Mouse (Mus musculus) gastrocnemius, postnatal 14 days (tissue): Measurements from ENCODE around the gene Foxj1. TPM values are rescaled to one million over a fixed set of nuclear protein-coding genes. Genes with fewer than 3 reads are reported as not detected.
"Not testable (repeated sequence)": the region's sequence is repeated elsewhere in the genome, so short reads cannot be mapped to it uniquely, and the experiment has no call there.

Source experiments
- DNase-seq: peaks from one replicate; pipeline ENCODE4 v3.0.0; 2021; ENCODE audit warnings: mixed read lengths
- intact Hi-C: fragments of 180-260 bp; cut with DNase I; formaldehyde crosslinking; loops from one replicate; pipeline ENCODE4 v1.15.1; 2025; ENCODE audit warnings: low total_unique reads
- long read RNA-seq, 2 experiments: library from polyadenylated mRNA; stranded (forward); transcript quantifications; one replicate each; pipeline ENCODE4 v2.0.0; 2021
- total RNA-seq, 2 experiments: library from RNA; stranded (reverse); gene quantifications; 2 replicates each; pipeline ENCODE4 v1.2.3; 2021

Foxj1 gene
- under 1 TPM; 0.22 to 0.27 TPM for total RNA-seq
- long read RNA-seq, experiment 1, result 0 reads
- long read RNA-seq, experiment 2, result 0 reads

DNA sequence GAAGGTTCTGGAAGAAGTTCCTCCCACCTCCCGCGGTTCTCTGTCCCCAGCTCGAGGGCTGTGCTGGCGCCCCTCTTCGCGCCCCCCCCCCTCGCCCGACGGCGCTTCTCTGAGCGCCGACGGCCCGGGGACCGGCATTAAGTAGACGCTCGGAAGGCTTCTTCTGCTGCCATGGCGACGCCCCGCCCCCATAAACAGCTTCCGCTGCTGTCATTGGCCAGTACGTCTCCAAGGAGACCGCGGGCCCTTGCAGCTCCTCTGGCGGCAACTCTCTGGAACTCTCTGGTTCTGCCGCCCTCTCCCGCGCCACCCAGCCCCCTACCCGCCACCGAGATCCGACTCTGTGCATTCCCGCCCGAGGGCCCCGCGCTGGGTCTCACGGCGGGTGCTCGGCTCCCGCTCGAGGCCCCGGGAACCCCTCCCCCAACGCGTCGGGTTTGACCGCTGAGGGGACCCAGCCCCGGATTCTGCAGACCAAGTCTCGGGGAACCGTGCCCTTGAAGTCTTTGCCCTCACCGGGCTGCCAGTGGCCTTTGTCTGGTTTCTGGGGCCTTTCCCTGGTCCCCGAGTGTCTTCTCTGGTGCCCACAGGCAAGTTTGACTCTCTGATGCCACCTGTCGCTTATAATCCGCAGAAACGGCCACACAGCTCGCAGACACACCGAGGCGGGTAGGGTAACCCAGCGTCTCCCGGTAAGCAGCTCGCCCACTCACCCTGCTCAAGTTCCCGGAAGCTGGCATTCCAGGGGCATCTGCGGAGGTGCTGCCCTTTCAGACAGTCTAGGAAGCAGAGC is at the start of gene Foxj1:
Gene Foxj1, minus strand, starts transcription at position 156 of the 793 bp plus-strand sequence.
- intact Hi-C loops, result no loop called here
- peak; percentile 92 for DNase-seq

DNA sequence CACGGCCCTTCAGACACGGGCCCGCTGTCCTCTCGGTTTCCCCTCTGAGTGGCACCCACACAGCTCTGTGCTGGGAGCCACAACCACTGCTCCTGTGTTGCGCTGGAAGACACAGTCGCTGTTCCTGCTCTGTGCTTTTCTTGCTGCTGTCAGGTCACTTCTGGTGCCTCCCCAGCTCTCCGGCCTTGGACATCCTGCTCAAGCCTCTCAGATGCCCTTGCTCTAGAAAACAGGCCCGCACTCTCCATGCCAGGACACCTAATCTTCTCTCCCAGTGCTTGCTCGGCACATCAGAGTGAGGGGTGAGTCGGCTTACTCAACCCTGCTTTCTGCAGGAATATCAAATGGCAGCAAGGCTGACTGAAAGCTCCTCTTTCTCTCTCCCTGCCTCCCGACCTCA is 49.0 kb upstream of the Foxj1 start:
- intact Hi-C loops, result no loop called here

DNA sequence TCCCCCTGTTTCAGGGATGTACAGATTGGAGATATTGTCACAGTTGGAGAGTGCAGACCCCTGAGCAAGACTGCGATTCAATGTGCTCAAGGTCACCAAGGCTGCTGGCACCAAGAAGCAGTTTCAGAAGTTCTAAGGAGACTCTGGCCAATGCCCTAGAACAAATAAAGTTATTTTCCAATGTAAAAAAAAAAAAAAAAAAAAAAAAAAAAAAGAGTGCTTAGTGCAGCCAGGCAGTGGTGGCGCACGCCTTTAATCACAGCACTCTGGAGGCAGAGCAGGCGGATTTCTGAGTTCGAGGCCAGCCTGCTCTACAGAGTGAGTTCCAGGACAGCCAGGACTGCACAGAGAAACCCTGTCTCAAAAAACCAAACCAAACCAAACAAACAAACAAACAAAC is 47.9 kb upstream of the Foxj1 start:
- DNase-seq, intact Hi-C loops: not testable (repeated sequence)

More for the DNA sequence above, 49.0 kb upstream of the Foxj1 start:
- DNase-seq, result peak; percentile 29

DNA sequence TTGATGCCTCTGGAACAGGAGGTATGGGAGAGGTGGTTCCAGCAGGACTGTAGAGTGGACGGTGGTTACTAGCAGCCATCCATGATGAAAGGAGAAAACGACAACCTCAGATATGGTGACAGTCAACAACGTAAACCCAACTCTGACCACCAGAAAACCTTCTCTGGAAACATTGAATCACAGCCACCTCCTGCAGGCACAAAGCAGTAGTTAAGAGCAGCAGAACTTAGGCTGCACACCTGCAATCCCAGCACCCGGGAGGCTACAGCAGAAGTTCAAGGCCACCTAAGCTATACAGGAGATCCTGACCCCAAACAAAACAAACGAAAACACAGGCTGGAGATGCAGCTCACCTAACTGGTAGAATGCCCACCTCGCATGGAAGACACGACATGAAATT is 45.6 kb upstream of the Foxj1 start:
- intact Hi-C loops, result no loop called here
- no peak for DNase-seq

DNA sequence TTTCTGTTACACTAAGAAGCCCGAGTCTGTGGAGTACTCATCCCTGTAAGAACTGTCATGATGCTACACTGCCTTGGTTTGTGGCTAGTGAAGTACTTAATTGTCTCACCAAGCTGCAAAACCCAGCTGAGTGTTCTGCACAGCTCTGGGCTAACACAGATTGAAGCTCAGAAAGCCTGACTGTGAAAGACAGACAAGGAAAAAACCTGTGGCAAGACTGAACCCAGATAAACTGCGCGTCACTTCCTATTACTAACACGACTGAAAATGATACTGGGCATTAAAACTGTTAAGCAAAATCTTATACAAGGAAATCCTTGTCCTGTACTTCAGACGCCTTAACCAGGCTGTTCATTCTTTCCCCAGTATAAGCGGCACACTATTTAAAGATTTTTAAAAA is 44.3 kb upstream of the Foxj1 start:
- intact Hi-C loops, result no loop called here
- DNase-seq, result no peak

DNA sequence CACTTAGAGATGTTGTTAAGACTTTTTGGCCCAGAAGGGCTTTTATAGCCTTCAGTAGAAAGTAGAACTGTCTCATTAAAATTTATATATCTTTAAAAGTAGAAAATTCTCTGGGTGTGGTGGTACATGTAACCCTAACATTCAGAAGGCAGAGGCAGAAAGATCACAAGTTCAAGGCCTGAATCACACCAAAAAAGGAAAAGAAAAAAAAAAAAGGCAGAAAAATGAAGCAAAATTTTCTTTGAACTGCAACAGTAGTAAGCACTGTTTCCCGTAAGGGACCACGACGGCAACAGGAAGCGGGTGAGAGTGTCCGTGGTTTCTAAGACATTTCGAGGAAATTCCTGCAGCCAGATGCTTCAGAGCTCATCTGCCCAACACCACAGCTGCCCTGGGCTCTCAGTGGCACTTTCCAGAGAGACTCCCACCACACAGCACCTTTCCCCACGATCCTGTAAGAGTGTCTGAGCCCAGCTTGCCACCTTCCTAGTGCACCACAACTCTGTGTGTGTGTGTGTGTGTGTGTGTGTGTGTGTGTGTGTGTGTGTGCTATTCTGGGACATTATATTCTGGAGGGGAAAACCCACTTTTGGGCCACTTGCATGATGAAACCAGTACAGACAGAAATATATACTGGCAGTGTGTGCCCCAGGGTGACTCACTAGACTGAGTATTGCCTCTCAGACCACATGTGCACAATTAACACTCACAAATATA is 41.9 kb upstream of the Foxj1 start:
- intact Hi-C loops, result no loop called here
- DNase-seq, result no peak

DNA sequence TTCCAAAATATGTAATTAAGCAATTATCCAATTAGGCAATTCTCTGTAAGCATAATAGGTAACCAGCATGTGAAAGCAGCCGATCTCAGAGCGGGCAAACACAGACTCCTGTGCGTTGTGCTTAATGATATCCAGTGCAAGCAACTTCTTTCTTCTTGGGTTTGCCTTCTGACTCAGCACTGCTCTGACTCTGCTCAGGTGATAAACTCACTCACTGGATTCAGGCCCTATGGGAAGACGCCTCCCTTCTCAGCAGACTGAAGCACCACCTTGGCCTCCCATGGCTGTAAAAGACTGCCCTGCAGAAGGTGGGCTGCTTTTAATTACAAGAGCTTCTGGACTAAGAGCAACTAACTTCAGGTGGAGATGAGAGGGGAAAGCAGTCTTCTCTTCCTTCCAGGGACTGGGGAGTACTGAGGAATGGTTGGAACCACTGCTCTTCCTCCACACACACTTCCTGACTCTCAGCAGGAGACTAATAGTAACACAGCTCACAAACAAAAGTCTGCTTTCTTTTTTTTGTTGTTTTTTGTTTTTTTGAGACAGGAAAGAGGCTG is 36.8 kb upstream of the Foxj1 start:
- intact Hi-C loops, result loop anchor here (5.0 kb wide), 1 partner anchor 45 kb away; no protein-coding TSS in a partner anchor
- DNase-seq, result no peak

DNA sequence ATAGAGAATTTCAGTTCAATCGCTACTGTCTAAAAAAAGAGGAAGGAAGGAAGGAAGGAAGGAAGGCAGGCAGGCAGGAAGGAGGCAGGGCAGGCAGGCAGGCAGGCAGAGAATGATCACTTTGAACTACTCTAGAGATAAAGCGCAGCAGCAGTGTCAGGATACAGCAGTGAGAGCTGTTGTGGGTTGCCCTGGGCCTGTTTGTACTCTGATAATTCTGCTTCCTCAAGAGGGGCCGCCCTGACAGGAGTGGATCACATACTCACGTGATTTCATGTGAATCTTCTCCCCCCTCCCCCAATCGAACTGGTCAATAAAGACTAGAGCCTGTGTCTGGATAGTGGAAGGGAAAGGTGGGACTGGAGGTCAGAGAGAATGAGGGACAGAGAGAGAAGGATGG is 34.4 kb upstream of the Foxj1 start:
- no peak for DNase-seq
- intact Hi-C loops, result loop anchor here (5.0 kb wide), 1 partner anchor 42 kb away; no protein-coding TSS in a partner anchor

DNA sequence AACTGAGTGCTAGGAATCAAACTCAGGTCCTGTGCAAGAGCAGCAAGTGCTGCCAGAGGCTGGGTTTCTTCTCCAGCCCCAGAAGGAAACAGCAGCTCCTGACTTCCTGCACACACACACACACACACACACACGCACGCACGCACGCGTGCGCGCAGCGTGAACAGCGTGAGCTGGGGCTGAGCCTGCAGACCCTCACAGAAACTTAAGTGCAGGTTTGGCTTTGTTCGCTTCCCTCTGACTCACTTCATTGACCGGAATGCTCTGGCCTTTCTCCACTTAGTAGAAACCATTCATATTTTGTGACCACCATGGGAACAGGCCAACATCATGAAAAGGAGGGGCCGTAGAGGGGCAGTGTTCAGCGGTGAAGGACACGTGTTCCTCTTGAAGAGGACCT is 33.9 kb upstream of the Foxj1 start:
- DNase-seq, result no peak
- intact Hi-C loops, result no loop called here

DNA sequence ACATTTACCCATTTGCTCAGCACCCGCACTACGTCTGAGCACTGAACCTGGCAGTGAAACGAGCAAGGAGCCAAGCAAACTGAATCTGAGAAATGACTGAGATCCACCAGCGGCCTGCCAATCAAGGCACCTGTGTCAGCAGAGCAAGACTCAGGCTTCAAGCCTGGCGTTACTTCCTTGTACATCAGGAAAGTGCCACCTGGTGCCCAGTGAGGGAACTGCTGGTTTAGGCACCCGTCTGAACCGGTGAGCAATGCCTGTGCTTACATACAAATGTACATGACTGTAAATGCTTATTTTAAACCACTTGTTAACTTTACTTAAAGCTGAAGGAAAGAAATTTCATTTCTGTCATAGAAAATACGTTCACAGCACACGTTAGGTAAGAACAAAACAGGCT is 32.9 kb upstream of the Foxj1 start:
- intact Hi-C loops, result no loop called here
- DNase-seq, result peak; percentile 81

DNA sequence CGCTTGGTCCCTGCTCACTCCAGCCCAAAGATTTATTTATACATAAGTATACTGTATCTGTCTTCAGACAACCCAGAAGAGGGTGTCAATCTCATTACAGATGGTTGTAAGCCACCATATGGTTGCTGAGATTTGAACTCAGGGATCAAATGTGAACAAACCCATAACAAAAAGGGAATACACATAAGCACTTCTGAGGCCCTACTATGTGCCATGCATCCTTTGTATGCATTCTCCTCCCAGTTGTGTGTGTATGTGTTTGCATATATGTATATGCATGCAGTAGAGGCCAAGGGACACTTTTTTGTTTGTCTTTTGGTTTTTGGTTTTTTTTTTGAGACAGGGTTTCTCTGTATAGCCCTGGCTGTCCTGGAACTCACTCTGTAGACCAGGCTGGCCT is 31.4 kb upstream of the Foxj1 start:
- intact Hi-C loops, result no loop called here
- no peak for DNase-seq

DNA sequence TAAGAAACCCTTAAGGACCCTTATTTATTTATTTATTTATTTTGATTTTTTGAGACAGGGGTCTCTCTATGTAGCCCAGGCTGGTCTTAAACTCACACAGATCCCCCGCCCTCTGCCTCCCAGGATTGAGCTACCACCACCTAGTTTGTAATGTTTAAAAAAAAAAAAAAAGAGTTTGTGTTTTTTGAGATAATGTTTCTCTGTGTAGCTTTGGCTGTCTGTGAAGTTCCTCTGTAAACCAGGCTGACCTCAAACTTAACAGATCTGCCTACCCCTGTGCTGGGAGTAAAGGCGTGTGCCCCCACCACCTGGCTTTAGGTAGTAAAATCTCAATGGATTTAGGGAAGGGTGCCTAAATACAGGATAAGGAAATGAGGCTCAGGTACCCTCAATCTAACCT is 30.9 kb upstream of the Foxj1 start:
- DNase-seq, result no peak
- intact Hi-C loops, result no loop called here

DNA sequence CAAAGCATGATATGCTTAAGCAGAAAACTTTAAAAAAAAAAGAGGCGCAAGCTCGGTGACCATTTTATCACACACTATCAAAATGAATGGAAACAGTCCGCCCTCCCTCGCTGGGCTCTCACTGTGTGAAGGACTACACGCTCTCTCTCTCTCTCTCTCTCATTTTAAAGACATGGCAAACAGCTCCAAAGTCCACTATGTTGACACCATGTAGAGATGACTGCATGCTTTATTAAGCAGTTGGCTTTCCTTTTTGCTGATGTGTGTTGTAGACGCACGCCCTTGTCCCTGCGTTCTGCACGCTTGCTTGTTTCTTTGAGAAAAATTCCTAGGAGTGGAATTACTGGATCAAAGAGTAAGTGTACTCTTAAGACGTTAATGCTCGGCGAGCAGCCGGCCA is 30.2 kb upstream of the Foxj1 start:
- intact Hi-C loops, result no loop called here
- DNase-seq, result no peak

DNA sequence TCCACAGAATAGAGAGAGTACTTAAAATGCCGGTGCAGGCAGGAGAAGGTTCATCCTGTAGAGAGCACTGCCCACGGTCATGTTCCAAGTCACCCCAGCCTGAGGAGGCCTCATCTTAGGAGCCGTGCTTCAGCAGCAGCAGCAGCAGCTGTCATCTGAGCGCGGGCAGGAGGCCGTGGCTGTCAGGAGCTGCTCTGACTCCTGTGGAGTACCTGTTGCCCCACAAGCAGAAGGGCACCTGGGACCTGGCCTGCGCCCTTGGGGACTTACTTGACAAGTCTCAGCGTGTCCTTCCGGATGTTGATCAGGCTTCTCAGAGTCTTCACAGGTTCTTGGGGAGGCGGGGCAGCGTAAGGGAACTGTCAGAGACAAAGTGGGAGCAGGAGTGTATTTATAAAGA is 26.8 kb upstream of the Foxj1 start:
- intact Hi-C loops, result no loop called here
- no peak for DNase-seq

DNA sequence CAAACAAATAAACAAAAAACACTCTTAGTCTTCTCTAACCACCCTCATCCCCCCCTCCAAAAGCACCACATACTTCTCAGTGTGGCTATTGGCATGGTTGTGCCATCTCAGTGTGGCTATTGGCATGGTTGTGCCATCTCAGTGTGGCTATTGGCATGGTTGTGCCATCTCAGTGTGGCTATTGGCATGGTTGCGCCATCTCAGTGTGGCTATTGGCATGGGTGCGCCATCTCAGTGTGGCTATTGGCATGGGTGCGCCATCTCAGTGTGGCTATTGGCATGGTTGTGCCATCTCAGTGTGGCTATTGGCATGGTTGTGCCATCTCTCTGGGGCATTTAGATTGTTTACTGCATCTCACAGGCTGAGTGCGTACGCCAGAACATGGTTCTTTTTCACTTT is 25.7 kb upstream of the Foxj1 start:
- intact Hi-C loops, DNase-seq: not testable (repeated sequence)

DNA sequence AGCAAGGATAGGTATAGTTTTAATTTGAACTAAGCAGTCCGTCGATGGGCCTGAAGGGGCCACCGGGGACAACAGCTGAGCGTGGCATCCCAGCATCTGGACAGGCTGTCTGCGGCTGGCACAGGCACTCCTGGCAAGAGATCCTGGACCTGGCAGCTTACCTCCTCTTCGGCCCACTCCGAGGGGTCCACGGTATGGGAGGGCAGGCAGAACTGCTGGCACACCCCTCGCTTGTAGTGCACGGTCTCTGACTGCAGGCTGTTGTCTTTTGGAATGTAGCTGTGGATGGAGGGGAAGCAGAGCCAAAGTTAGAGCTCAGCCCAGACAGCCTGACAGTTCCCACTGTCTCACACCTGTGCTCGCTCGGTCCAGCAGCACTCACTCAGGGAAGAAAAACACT is 24.5 kb upstream of the Foxj1 start:
- intact Hi-C loops, result no loop called here
- no peak for DNase-seq

DNA sequence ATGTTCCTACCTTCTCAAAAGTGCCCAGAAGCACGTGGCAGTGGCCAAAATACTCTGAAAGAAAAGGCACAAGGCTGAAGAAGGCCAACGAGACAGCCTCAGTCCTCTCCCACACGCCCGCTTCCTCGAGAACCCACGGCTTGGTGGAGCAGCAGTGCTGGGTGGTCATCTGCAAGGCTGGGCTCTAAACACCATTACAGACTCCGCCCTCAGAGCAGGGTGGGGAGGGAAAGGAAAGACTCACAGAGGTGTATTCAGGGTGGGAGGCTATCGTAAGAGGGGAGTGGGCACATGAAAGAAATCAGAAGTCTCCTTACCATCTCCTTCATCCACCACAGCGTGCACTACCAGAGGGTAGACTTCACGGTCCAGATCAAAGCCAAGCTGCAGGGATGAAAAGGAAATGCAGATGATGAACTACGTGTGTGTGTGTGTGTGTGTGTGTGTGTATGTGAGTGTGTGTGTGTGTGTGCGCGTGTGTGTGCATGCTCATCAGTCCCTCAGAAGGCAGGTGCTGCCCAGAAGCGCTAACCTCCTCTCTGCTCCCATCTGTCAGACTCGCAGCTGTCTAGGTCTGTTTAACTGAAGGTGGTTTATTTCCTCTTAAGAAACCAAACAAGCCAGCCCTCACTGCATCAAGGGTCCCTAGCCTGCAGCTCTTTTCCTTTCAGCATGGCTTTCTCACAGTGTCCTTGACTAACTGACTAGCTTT is 23.9 kb upstream of the Foxj1 start:
- intact Hi-C loops, result no loop called here
- no peak for DNase-seq

DNA sequence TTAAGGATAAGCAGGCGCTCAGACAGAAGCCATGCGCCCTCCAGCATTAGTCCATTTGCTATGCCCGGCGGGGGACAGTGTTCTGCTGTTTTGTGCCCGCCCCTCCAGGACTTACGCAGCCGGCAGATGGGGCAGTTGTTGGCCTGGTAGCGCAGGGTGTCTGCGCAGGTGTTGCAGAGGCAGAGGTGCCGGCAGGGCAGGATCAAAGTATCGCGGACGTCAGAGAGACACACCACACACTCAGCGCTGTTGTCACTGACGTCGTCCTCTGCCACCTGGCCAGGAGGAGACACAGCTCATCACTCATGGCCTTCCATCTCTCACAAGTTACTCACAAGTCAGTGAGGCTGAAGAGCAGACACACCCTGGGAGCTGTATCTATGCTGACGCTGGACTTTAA is 19.3 kb upstream of the Foxj1 start:
- intact Hi-C loops, result no loop called here
- DNase-seq, result no peak

DNA sequence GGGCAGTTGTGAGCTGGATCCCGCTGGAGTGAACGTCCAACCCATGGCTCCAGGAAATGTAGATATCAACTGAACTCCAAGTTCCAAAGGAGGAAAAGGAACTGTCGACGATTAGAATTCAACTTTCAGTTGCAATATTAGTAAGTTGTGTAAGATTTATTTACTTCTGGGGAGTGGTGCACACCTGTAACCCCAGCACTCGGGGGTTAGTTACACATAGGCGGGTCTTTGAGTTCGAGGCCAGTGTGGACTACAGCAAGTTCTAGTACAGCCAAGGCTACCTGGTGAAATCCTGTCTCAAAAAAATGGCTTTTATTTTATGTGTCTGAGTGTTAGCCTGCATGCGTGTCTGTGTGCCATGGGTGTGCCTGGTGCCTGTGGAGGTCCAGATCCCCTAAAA is 18.3 kb upstream of the Foxj1 start:
- intact Hi-C loops, result no loop called here
- no peak for DNase-seq

DNA sequence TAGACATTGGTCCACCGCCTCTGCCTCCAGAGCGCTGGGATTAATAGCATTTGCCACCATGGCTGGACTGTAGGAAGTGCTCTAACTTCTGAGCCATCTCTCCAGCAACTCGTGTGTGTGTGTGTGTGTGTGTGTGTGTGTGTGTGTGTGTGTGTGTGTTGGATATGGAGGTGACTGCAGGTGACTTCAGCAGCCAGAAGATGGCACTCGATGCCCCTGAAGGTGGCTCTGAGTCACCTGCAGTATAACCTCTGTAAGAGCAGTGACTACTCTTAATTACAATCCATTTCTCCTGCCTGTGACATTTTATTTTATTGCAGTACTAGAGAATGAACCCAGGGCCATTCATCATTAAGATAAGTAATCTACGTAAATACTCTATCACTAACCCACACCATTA is 16.1 kb upstream of the Foxj1 start:
- intact Hi-C loops, result no loop called here
- DNase-seq, result no peak
